Mouse (Mus musculus): ENCODE measurements around the gene Mstn.

The Mstn gene

DNA sequence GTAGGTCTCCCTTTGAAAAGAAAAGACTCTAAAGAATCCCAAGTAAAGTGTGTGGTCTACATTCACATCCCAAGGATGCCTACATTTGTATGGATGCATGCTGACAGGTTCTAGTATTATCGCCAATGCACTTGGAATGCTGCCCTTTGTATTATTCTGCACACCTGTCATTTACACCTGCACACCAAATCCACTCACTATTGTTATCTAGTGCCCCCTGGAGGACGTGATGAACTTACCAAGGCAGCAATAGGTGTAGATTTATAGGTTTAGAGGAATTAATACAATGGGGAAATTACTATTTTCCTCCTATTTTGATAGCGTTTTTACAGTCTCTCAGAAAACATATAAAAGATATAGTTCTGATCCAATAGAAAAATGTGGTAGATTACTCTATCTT is 31.7 kb downstream of the Mstn start:
- no peak for DNase-seq (ENCODE audit: low spot score in 2 of 2)

DNA sequence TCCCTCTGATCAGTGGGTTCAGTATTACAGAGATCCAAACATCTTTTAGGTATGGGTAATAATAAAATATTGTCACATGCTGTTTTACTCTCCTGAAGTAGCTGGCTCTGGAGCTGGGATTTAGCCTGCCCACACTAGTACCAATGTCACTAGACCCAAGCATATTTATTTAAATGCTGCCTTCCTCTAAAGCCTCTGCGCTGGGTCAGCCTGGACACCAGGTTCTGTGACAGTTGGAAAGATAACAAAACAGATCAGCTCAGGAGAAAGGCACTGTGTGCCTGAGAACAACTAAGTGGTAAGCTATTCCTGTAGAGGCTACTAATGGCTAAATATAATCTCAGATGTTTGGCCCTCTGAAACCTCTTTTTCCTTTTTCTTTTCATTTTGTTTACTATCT is 49.1 kb downstream of the Mstn start:
- DNase-seq (ENCODE audit: low spot score in 2 of 2) = no peak

Measured in right cerebral cortex, postnatal 36 days (tissue).